Mouse (Mus musculus) central nervous system, embryonic 14 days (tissue): ENCODE measurements around the gene Gm9508. TPM values are rescaled to one million over a fixed set of nuclear protein-coding genes. Genes with fewer than 3 reads are reported as not detected.

ENCODE experiments used
- polyA plus RNA-seq: library from polyadenylated mRNA; depleted of rRNA; stranded (reverse); fragments of >200 nt; gene quantifications from 2 replicates; pipeline ENCODE4 v1.2.3, GENCODE M21; 2012; rRNA removed

Gm9508 gene
- not detected in 2 replicates for polyA plus RNA-seq

GRCm38 (mm10) chr10:77697133-77697532, at the start of gene Gm9508:
TSS of gene Gm9508 (minus strand) at chr10:77697233.

GRCm38 (mm10) chr10:77741924-77742688, 45.1 kb upstream of the Gm9508 start, which contains the start of gene Gm18596:
TSS of gene Gm18596 (minus strand) at chr10:77742638.

GRCm38 (mm10) chr10:77726186-77726585, 29.2 kb upstream of the Gm9508 start, which contains the start of gene Gm10100:
TSS of gene Gm10100 (plus strand) at chr10:77726486.

GRCm38 (mm10) chr10:77720299-77720698, 23.3 kb upstream of the Gm9508 start, which contains the start of gene Krtap12-1:
TSS of gene Krtap12-1 (plus strand) at chr10:77720599.

GRCm38 (mm10) chr10:77715507-77715906, 18.5 kb upstream of the Gm9508 start, which contains the start of gene Gm10142:
TSS of gene Gm10142 (plus strand) at chr10:77715807.

GRCm38 (mm10) chr10:77711157-77711556, 14.1 kb upstream of the Gm9508 start, which contains the start of gene Gm10024:
TSS of gene Gm10024 (plus strand) at chr10:77711457.

GRCm38 (mm10) chr10:77706326-77706725, 9.3 kb upstream of the Gm9508 start, which contains the start of gene Gm10272:
TSS of gene Gm10272 (plus strand) at chr10:77706626.

GRCm38 (mm10) chr10:77690356-77690807, 6.7 kb downstream of the Gm9508 start, which contains the start of gene Gm19402:
TSS of gene Gm19402 (minus strand) at chr10:77690757.

GRCm38 (mm10) chr10:77685895-77686664, 11.0 kb downstream of the Gm9508 start, which contains the start of gene Tspear:
TSS of gene Tspear (plus strand) at chr10:77686569.

Other genes starting within 250 kb of the Gm9508 start
- 38.4 and 40.6 TPM in 2 replicates for gene Fam207a, start 181.4 kb downstream of the Gm9508 start, polyA plus RNA-seq
- 1.8 and 2.0 TPM in 2 replicates for gene Itgb2, start 167.0 kb downstream of the Gm9508 start, polyA plus RNA-seq
- gene Pttg1ip, start 115.5 kb downstream of the Gm9508 start, polyA plus RNA-seq, result 68.2 and 79.0 TPM in 2 replicates
- gene Sumo3, start 91.1 kb downstream of the Gm9508 start, polyA plus RNA-seq, result 396 and 401 TPM in 2 replicates
- gene Gm49325, start 91.0 kb downstream of the Gm9508 start, polyA plus RNA-seq, result 97.1 and 120 TPM in 2 replicates
- 63.3 and 68.8 TPM in 2 replicates for gene Ube2g2, start 75.0 kb downstream of the Gm9508 start, polyA plus RNA-seq
- gene Tspear, start 10.7 kb downstream of the Gm9508 start, polyA plus RNA-seq, result 0.48 and 1.0 TPM in 2 replicates
- not detected in 2 replicates for gene Gm19402, start 6.5 kb downstream of the Gm9508 start, polyA plus RNA-seq
- gene Gm10272, start 9.4 kb upstream of the Gm9508 start, polyA plus RNA-seq, result not detected in 2 replicates
- gene Gm10024, start 14.2 kb upstream of the Gm9508 start, polyA plus RNA-seq, result not detected in 2 replicates
- gene Gm10142, start 18.6 kb upstream of the Gm9508 start, polyA plus RNA-seq, result not detected in 2 replicates
- gene Krtap12-1, start 23.4 kb upstream of the Gm9508 start, polyA plus RNA-seq, result not detected in 2 replicates
- gene Gm10100, start 29.3 kb upstream of the Gm9508 start, polyA plus RNA-seq, result not detected in 2 replicates
- not detected in 2 replicates for gene Gm18596, start 45.4 kb upstream of the Gm9508 start, polyA plus RNA-seq
- not detected in 2 replicates for gene Gm9736, start 54.1 kb upstream of the Gm9508 start, polyA plus RNA-seq
- not detected in 2 replicates for gene Gm3233, start 62.4 kb upstream of the Gm9508 start, polyA plus RNA-seq
- gene Gm3238, start 74.1 kb upstream of the Gm9508 start, polyA plus RNA-seq, result not detected in 2 replicates
- gene Gm7138, start 79.7 kb upstream of the Gm9508 start, polyA plus RNA-seq, result not detected in 2 replicates
- gene Gm3250, start 85.3 kb upstream of the Gm9508 start, polyA plus RNA-seq, result not detected in 2 replicates
- not detected in 2 replicates for gene Gm7137, start 91.0 kb upstream of the Gm9508 start, polyA plus RNA-seq
- not detected in 2 replicates for gene Gm9639, start 97.8 kb upstream of the Gm9508 start, polyA plus RNA-seq
- not detected in 2 replicates for gene Gm19668, start 101.9 kb upstream of the Gm9508 start, polyA plus RNA-seq
- not detected in 2 replicates for gene Gm9507, start 114.6 kb upstream of the Gm9508 start, polyA plus RNA-seq
- gene Gm2696, start 117.4 kb upstream of the Gm9508 start, polyA plus RNA-seq, result not detected in 2 replicates
- gene Krtap10-4, start 129.9 kb upstream of the Gm9508 start, polyA plus RNA-seq, result not detected in 2 replicates
- not detected in 2 replicates for gene Krtap10-10, start 138.7 kb upstream of the Gm9508 start, polyA plus RNA-seq
- not detected in 2 replicates for gene Gm36176, start 149.6 kb upstream of the Gm9508 start, polyA plus RNA-seq
- gene Gm10318, start 155.6 kb upstream of the Gm9508 start, polyA plus RNA-seq, result not detected in 2 replicates
- not detected in 2 replicates for gene Gm3285, start 164.7 kb upstream of the Gm9508 start, polyA plus RNA-seq
- 7.8 and 8.8 TPM in 2 replicates for gene Lrrc3, start 205.3 kb upstream of the Gm9508 start, polyA plus RNA-seq